Mouse (Mus musculus): ENCODE data around the gene Vgll4.

DNA sequence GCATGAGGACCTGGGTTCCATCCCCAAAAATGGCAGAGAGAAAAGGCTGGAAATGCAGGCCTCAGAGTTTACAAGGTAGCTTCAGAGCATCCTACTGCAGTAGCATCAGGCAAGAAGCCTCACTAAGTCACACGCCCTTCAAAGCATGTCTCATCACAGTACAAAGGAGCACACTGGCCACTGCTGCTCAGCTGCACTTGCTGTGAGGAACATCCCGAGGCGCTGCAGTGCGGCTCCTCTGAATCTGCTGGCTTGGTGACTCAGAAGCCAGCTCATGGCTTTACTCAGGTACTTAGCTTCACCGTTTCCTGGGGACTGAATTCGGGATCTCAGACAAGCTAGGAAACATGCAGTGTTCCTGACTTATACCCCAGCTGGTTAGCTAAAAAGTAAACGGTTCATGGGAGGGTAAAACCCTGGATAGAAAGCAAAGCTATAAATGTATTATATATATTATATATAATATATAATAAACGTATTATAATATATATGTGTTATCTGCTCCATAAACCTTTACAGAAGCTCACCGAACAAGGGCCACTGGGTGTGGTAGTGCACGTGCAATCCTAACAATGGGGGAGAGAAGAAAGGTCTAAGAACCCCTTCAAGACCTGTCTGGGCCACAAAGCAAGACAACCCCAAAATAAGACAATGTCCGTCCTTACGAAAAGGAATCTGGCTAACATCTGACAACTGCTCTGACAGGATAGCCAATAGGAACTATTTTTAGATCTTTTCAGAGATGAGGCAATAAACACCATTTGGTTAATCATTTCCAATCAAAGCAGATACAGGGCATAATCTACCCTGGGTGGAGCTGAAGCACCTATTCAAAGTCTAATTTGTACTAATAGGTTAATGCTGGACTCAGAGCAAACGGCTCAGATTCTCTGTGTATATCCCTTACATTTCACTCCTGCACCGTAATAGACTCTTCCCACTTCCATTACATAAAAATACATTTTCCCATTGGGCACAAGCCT, 25.0 kb downstream of the Vgll4 start:
- TF ChIP-seq CTCF (IDR thresholded peaks at IDR 0.05; ENCODE audit: borderline replicate concordance, extremely low read depth, insufficient read depth, insufficient read length): no peak
- TF ChIP-seq POLR2A (IDR thresholded peaks at IDR 0.05; ENCODE audit: borderline replicate concordance, extremely low read depth, insufficient read depth, insufficient read length, poor library complexity, severe bottlenecking): no peak
